Mouse (Mus musculus): ENCODE measurements at regions not wholly inside any gene's neighbourhood (a gene's known extent, or its start where the extent isn't known, plus 50 kb on each side); places are given as distances from the start of the nearest gene placed in this dataset.

DNA sequence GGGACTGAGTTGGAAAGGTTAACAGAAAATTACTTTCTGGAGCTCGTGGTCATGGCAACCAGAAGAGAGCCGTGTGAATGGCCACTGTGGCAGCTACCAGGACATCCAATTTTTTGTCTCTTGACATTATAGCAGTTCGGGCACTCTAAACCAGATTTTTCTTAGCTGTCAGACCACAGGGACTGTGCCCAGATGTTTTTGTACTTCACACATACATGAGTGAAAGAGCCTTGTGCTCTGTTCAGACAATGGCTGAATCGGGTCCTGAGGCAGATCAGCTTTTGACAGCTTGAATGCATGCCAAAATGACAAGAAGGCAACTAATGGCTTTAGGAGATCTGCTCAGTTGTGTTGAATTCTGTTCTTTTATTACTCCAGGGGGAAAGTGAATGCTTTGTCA, 505.2 kb upstream of the Pdzrn3 start:
- in situ Hi-C loops (cut with MseI, MboI): no loop called here

DNA sequence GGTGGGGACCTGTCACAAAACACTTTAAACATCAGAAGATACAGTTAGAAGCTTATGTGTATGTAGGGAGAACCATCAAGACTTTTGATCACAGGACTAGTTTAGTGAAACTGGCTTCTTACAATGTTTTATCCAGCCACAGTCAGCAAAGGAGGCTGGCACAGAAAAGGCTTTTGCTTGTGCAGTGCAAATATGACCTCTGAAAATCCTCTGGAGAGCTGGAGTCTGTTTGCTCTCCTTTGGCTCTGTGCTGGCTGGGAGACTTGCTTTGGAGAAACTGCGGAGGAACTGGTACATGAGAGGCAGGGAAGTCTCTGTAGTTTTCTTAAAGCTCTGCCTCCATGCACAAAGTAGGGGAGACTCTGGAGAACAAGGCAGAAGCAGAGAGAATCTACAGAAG, 497.2 kb upstream of the Pdzrn3 start:
- in situ Hi-C loops (cut with MseI, MboI): no loop called here

DNA sequence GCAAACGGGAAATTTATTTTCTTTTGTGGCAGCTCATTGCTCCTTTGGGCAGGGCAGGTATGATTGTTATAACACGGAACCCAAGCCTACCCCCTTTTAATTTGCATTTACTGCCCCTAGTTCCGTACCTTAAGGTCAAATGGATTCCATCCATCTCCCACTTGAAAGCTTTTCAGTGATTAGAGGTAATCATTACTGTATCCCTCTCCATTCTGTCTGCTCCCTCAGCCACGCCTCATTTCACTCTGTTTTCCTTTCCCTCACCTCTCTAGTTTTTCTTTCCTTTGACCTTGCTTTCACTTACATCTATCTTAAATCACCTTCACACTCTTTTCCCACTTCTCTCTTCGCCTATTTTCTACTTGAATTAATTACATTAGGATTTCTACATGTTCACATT, 481.2 kb upstream of the Pdzrn3 start:
- in situ Hi-C loops (cut with MseI, MboI): no loop called here

DNA sequence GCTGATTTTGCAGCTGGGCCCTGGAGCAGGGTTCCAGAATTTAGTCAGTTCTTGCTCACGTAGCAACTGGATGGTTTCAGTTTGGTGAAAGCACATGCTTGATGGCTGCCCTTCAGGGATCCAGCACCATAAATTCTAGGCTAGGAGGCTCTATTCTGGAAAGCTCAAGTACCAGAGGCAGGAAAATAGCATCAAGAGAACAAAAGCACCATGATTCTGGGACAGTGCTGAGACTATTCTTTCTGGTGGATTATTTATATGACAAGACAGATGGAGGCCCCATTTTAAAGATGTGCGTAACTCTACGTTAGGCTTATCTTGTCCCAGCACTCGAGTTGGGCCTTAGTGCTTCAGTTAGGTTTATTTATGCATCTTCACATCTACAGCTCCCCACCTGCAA, 463.0 kb upstream of the Pdzrn3 start:
- in situ Hi-C loops (cut with MseI, MboI): no loop called here

DNA sequence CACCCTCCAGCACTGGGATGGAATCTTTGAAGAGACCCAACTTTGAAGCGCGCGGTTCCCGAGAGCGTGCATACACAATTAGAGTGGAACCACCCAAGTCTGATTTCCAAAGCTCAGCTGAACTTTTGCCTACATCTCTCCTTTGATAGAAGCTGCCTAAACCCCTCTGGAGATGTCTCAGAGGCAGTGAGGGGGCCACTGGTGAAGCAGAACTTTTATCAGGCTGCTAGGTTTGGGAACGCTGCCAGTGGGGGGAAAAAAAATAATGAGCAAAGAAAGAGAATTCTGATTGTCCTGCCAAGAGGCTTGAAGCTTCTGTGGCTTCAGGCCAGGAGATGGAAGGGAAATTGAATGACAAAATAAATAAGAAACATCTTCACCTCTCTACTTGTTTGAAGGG, 459.9 kb upstream of the Pdzrn3 start:
- in situ Hi-C loops (cut with MseI, MboI): no loop called here

DNA sequence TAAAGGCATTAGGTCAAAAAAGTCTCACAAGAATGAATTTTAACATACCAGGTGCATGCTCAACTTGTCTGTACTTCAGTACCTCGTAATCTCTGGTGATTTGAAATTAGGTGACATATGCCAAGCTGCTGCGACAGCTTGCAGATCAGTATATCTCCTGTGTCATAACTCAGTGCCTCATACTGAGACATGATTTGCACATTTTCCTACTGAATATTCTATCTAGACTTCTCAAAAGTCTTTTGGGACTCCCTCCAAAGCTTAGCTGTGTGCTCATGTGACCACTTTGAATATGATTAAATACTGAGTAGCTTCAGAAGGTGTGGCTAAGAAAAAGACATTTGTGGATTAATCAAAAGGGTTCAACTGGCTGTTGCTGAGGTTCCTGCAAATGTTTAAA, 416.3 kb upstream of the Pdzrn3 start:
- in situ Hi-C loops (cut with MseI, MboI): no loop called here

DNA sequence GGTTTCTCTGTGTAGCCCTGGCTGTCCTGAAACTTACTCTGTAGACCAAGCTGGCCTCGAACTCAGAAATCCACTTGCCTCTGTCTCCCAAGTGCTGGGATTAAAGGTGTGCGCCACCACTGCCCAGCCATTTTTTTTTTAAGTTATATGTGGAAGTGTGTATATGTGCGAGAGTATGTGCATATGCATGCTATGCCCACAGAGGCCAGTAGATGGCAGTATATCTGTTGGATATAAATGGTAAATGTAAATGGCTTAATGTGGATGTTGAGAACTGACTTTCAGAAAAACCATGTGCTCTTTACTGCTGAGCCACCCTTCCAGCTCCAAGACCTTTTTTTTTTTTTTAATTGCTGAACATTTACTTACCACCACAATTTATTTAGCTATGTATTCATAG, 400.2 kb upstream of the Pdzrn3 start:
- in situ Hi-C loops (cut with MseI, MboI): no loop called here

DNA sequence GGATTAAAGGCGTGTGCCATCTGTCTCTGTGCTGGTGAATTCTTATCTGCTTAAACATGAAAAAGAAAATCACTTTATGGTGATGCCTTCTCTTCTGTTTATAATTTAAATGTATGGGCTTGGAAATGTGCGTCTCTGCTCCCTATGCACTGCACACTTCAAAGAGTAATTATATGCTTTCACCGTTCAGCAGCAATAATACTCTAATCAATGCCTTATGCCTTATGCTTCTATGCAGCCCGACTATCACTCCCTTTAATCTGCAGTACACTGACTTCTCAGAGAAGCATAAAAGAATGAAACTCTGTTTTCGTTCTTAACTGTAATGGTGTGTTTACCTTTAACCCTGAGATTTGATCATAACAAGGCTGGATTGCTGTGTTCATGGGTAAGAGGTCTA, 395.5 kb upstream of the Pdzrn3 start:
- in situ Hi-C loops (cut with MseI, MboI): no loop called here

DNA sequence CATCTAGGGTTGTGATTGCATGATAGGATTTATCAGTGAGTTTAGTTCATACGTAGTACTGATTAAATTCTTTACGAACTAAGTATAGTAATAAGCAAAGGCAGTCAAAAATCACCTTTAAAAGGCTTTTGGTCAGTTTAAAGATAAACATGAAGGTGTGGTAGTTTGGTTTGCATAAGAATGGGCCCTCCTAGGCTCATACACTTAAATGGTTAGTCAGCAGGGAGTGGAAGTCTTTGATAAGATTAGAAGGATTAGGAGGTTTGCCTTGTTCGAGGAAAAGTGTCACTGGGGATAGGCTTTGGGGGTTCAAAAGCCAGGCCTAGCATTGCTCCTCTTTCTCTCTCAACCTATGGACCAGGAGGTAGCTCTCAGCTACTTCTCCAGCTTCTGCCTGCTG, 357.4 kb upstream of the Pdzrn3 start:
- in situ Hi-C loops (cut with MseI, MboI): no loop called here

DNA sequence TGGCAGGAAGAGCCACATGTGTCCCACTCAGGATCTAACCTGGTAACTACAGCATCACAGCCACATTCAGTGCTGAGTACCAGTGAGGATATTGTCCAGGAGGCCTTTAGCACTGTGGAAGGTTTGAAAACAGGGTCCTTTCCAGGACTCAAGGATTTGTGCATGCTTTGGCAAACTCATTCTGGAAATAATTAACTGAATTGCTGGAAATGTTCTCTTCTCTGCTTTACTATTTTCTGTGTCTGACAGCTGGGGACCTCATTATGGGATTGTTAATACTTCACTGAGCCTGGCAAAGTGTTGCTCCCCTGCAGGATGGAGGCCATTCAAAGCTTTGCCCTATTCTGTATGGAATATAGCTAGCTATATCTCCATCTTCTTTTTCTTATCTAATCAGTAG, 342.8 kb upstream of the Pdzrn3 start:
- in situ Hi-C loops (cut with MseI, MboI): no loop called here

DNA sequence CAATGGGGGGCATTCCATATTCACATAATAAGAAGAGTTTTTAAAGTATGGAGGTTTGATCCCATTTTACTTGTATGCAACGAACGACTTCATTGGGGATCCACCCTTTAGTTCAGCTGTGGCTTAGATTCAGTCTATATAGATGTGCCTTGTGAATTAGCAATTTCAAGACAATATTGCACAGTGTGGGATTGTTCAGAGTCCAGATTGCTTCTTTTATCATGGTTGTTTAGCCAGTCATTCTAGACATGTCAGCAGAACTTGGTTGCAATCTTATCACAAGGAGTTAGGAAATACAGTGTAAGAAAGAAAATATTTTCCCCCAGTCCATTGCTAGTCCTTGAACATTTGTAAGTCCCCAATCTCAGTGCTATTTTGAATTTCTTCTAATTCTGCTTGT, 312.0 kb upstream of the Pdzrn3 start:
- in situ Hi-C loops (cut with MseI, MboI): no loop called here

DNA sequence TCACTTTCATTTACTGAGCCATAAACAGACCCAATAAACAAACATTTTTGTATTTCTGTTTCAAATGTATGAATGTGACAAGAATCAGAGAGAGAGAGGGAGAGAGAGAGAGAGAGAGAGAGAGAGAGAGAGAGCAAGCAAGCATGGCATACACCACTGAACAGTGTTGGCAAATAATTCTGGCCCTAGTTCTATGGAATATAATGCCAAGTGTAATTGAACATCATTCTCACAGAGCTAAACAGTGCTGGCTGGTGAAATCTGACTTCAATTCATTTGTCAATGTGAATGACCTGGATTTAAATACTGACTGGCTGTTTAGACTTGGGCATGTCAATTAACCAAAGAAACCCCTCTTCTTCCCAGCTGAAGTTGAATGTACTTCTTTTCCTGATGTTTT, 308.9 kb upstream of the Pdzrn3 start:
- in situ Hi-C loops (cut with MseI, MboI): no loop called here

DNA sequence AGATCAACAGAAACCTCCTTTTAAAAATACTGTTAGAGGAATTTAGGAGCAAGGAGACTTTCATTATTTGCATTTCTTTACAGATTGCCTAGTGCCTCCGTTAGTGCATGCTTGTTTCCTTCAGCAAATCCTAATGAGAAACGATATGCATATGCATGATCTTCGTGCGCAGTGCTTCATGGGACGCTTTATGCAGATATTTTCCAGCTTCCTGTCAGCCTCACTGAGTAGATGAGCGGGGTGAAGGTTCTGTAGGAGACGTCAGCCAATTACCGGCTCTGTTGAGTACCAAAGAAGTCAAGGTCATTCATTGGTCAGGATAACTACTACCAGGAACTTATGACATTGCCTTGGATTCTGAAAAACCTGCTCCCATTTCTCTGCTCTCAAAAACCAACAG, 308.0 kb upstream of the Pdzrn3 start:
- in situ Hi-C loops (cut with MseI, MboI): no loop called here

DNA sequence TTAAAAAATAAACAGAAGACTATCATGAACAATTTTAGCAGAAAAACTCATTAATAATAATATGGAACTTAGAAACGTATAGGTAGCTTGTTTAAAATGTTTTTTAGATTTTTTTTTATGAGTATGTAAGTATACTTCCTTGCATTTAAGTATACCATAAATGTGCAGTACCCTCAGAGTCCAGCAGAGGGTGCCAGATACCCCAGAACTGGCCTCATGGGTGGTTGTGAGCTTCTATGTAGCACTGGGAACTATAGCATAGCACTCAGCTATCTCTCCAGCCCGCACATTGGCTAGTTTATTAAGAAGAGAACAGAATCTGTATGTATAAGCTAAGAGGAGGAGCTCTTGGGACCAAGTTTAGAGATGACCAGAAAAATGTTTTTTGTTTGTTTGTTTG, 306.7 kb upstream of the Pdzrn3 start:
- in situ Hi-C loops (cut with MseI, MboI): no loop called here

DNA sequence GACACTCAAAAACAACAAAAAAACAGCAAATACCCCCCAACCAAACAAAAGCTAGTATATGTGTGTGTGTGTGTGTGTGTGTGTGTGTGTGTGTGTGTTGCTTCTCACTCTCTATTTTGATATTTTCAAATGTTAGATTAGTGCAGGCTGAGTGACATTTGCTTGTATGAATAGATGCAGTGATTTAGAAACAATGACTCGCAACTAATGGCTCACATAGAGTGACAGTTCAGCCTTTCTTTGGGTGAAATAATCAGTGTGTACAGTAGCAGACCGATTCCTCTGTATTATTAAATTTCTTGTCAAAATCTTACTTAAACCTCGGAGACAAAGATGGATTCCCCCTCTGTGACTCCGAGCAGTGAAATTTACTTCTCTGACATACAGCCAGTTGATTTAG, 297.1 kb upstream of the Pdzrn3 start:
- in situ Hi-C loops (cut with MseI, MboI): loop anchor here in 1 of 2 experiments (25.0 kb wide), 1 partner anchor 487 kb away; no protein-coding TSS in a partner anchor

DNA sequence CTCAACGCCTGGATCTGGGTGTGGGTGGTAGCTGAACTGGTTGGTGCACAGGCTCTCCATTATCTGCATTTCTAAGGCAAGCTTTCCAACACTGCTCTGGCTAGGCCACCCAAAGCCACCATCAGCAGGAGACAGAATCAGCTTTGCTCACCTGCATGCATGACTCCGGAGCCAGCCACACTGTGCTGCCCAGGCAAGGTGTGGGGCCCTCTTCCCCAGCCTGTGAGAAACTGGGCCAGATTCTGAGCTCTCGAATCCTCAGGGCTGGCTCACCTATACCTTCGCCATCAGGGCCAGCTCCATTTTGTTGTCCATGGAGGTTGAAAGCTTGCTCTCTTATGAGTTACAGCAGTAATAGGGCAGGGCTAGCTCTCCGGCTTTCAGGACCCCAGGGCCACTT, 293.1 kb upstream of the Pdzrn3 start:
- in situ Hi-C loops (cut with MseI, MboI): loop anchor here in 1 of 2 experiments (25.0 kb wide), 1 partner anchor 492 kb away; no protein-coding TSS in a partner anchor

DNA sequence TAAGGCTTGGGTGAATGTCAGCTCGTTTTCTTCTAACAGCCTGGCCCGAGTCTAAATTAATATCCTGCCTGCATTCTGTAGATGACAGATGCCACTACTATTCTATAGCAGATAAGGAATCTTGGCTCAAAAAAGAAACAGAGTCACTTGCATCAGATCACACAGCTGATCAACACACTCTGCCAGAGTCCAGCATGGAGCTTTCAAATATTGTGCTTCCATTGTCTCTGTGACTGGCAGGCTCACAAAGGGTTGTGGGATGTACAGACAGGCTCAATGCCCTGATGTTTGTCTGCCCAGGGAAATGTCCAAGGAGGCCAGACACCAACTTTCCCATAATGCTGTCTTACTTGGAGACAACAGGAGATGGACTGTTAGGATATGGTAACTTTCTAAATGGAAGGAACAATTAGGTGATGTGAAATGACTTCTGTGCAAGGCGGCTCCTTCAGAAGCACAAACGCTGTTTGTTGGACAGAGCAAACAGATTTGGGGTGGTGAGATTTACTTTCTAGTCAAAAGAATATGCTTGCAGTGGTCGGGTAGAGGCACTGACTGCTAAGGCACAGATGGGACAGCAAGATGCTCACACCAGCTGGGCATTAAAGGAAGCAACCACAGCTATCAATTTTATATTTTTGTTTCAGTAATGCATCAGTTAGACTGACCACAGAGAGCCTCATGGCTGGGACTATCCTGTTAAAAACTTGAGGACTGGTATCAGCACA, 291.6 kb upstream of the Pdzrn3 start:
- in situ Hi-C loops (cut with MseI, MboI): loop anchor here in 1 of 2 experiments (25.0 kb wide), 1 partner anchor 493 kb away; no protein-coding TSS in a partner anchor

DNA sequence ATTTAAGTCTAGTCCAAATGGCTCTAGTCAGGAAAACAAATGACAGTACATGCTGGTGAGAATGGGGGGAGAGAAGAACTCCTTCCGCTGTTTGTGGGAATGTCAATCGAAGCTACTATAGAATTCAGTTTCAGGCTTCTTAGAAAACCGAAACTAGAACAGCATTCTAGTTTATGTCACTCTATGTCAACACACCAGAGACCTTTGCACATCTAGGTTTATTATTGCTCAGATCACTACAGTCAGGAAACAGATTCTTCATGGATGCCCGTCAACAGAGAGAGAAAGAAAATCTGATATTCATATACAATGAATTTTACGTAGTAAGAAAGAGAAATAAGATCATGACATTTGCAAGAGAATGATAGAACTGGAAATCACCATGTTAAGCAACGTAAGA, 276.7 kb upstream of the Pdzrn3 start:
- in situ Hi-C loops (cut with MseI, MboI): loop anchor here in 1 of 2 experiments (25.0 kb wide), 1 partner anchor 508 kb away; no protein-coding TSS in a partner anchor

DNA sequence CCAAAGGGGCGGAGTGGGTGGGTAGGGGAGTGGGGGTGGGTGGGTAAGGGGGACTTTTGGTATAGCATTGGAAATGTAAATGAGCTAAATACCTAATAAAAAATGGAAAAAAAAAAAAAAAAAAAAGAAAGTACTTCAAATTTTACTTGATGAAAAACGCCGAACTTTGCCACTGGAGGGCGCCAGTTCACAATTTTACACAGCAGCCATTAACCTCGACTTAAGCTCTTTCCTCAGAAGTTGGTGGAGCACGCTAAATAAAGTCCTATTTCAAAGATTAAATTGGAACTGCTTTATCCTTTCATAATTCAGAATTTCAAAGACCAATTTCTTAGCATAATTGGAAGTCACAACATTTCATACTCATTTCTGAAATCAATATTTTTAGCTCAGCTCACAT, 272.7 kb upstream of the Pdzrn3 start:
- in situ Hi-C loops (cut with MseI, MboI): loop anchor here in 1 of 2 experiments (25.0 kb wide), 1 partner anchor 512 kb away; no protein-coding TSS in a partner anchor

DNA sequence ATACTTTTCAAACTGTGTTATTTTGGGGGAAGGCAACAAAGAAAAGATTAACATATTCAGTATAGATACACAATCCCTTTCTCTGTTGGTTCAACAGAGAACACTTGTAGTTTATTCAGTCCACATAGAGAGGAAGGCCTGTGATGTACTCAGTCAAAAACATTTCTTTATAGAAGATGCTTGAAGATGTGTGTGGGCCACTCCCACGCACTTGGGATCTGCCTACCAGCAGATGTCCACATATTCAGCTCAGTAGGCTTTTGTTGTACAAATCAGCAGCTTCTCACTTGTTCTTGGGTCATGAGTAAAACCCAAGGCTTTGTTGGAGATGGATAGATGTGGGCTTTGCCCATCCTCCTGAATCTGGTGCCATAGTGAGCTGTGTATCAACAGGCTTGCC, 239.6 kb upstream of the Pdzrn3 start:
- in situ Hi-C loops (cut with MseI, MboI): no loop called here

DNA sequence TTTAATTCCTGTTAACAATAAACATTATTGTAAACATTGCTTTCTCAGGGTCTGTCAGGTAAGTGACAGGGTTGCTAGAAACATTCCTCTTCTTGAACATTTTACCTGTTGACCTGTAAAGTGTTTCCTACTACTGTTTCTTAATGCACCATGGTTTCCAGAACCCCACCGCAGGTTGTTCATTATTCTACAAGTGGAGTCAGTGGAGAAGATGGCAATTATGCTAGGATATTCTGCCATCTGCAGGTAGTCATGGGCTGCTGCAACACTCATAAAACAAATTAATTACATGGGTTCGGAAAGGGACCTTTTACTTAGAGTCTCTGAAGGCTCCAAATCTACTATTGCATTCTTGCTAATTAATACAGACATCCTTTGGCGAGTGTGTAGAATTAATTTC, 239.1 kb upstream of the Pdzrn3 start:
- in situ Hi-C loops (cut with MseI, MboI): no loop called here

DNA sequence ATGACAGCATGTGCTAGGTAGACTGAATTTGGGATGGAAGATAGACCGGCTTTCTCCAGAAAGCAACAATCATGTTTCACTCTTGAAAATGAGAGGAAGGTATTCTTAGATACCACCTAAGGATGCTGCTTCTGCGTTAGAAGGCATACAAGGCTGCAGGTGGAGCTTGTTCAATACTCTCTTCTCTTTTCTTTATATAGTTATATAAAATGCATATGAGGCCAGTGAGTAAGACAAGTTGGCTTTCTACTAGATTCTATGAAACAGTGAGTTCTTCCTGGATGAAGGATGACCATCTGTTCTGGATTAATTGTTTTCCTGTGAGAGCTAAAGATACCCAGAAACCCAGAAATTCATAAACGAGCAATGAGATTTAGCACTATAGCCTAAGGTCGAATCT, 231.3 kb upstream of the Pdzrn3 start:
- in situ Hi-C loops (cut with MseI, MboI): no loop called here

DNA sequence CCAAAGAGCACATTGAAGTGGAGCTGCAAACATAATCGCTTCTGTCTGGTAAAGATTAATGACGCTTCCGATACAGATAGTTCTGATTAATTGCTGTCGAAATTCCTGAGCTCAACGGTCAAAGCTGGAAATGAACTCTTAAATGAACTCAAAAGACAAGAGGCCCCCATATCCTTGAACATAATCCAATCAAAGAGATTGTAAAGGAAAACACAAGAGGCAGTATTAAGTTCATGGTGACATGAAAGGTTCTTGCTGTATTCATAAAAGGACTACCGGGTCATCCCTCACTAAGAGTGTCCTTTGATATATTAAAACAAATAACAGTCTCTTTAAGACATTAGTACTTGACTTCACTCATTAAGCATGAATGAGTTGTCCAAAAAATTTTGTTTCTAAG, 225.4 kb upstream of the Pdzrn3 start:
- in situ Hi-C loops (cut with MseI, MboI): no loop called here

DNA sequence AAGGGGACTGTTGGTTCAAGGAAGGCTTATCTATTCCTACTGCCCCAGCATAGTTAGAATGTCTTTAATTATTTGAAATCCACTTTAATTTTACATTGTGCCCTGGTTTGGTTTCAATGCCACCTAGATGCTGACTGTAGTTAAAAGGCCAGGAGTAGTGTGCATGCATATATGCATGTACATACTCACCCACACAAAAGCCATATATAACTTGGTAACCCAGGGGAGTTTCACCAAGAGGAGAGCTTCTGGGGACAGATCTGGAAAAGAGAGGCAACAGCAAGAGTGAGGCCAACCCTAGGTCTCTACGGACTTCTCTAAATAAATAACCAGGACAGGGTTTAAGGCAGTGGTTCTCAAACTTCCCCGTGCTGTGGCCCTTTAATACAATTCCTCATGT, 219.3 kb upstream of the Pdzrn3 start:
- in situ Hi-C loops (cut with MseI, MboI): no loop called here
